Mouse (Mus musculus) heart, embryonic 12.5 days (tissue): ENCODE results near the gene Crtc3. TPM values are rescaled to one million over a fixed set of nuclear protein-coding genes. Genes with fewer than 3 reads are reported as not detected.
A peak's percentile ranks its signal among the peaks of the same experiment; 100 is the strongest.

Experiments
- ATAC-seq: fragments of 200-750 bp; cut with Nextera tagmentation; 2 replicates; pipeline ENCODE4 v1.8.0; 2017; ENCODE audit warnings: moderate TSS enrichment, moderate library complexity; ENCODE audit not compliant: insufficient number of reproducible peaks, low FRiP score
- H3K27ac ChIP-seq: fragments of 300-500 bp; sonication (generic); 2 replicates; pipeline ENCODE4 v1.5.1; 2016; ENCODE audit warnings: mild to moderate bottlenecking, moderate library complexity; ENCODE audit not compliant: poor library complexity, severe bottlenecking
- H3K27me3 ChIP-seq: fragments of 300-500 bp; sonication (generic); replicated peaks from 2 replicates; pipeline ENCODE4 v1.6.1; 2016; ENCODE audit warnings: mild to moderate bottlenecking, moderate library complexity
- H3K36me3 ChIP-seq: fragments of 300-500 bp; sonication (generic); 2 replicates; pipeline ENCODE4 v1.6.1; 2016; ENCODE audit warnings: mild to moderate bottlenecking, moderate library complexity
- H3K4me1 ChIP-seq: fragments of 300-500 bp; sonication (generic); replicated peaks from 2 replicates; pipeline ENCODE4 v1.6.1; 2016; ENCODE audit warnings: mild to moderate bottlenecking
- H3K4me2 ChIP-seq: fragments of 300-500 bp; sonication (generic); 2 replicates; pipeline ENCODE4 v1.6.1; 2016; ENCODE audit warnings: mild to moderate bottlenecking, moderate library complexity
- H3K4me3 ChIP-seq: fragments of 300-500 bp; sonication (generic); 2 replicates; pipeline ENCODE4 v1.5.1; 2016; ENCODE audit warnings: mild to moderate bottlenecking
- H3K9ac ChIP-seq: fragments of 300-500 bp; sonication (generic); 2 replicates; pipeline ENCODE4 v1.6.1; 2016; ENCODE audit warnings: mild to moderate bottlenecking, moderate library complexity
- H3K9me3 ChIP-seq: fragments of 300-500 bp; sonication (generic); replicated peaks from 2 replicates; pipeline ENCODE4 v1.6.1; 2016; ENCODE audit warnings: mild to moderate bottlenecking, moderate library complexity
- WGBS: fragments of 180-500 bp; shearing (Covaris S2); methylation state at CpG from one replicate; pipeline ENCODE4 v1.1.7; 2016; 5-methylcytosine and 5-hydroxymethylcytosine counted together
- polyA plus RNA-seq: library from polyadenylated mRNA; unstranded; fragments of >200 nt; fragmentation: Nextera tagmentation; extraction: Ambion mirVana; gene quantifications from 2 replicates; pipeline ENCODE4 v1.2.1, GENCODE M21; 2016

The Crtc3 gene
- polyA plus RNA-seq, 1 experiment from 2014 or later, result 16.9 TPM

GRCm38 (mm10) chr7:80629369-80629768, 59.3 kb downstream of the Crtc3 start:
- Histone ChIP-seq H3K4me3 (no peak overlapping the region), H3K9ac (no peak overlapping the region), H3K36me3 (peaks cover 8% of the 10 kb centered on the region; the same call in 1 of the 2 replicates), H3K27ac (peak overlapping the region; percentile 51; the same call in 1 of the 2 replicates), H3K27me3 (no peaks in the 10 kb centered on the region), H3K4me2 (no peak overlapping the region), H3K9me3 (no peaks in the 10 kb centered on the region), H3K4me1 (peaks cover 34% of the 10 kb centered on the region)
- 50% methylated on average over 12 of the region's 12 CpGs for whole genome bisulfite sequencing
- ATAC-seq, result no peak

DNA sequence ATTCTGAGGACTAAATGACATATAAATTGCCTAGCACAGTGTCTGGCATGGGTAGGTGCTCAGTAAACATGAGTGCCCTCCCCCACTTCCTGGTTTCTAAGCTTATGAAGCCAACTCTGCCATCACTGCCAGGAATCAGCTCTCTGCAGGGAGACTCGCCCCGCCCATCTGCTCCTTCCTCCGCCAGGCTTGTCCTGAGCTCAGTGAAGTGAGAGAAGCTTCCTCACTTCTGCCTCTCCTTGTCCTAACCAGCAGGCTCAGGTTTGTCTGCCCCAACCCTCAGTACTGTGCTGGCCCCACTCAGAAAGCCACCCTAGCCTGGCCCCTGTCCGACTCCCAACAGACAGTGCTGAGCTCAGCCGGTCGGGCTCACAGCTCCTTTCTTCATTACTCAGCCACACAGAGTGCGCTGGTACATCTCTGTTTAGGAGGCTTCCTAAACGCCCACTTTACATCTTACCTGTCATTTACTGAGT, 59.9 kb downstream of the Crtc3 start:
- H3K9ac ChIP-seq, result no peak overlapping the region
- H3K9me3 ChIP-seq, result no peaks in the 10 kb centered on the region
- ATAC-seq, result peak; percentile 51; the same call in 1 of the 2 replicates
- no peak overlapping the region for H3K4me3 ChIP-seq
- peaks cover 13% of the 10 kb centered on the region; the same call in 1 of the 2 replicates for H3K36me3 ChIP-seq
- H3K27ac ChIP-seq, result peak overlapping the region; percentile 51
- peaks cover 34% of the 10 kb centered on the region for H3K4me1 ChIP-seq
- H3K4me2 ChIP-seq, result peak overlapping the region; percentile 30; the same call in 1 of the 2 replicates
- no peaks in the 10 kb centered on the region for H3K27me3 ChIP-seq
- WGBS, result 29% methylated on average over 8 of the region's 8 CpGs

- no peak overlapping the region for H3K27ac ChIP-seq
- no peak overlapping the region for H3K4me3 ChIP-seq
- no peak overlapping the region for H3K4me2 ChIP-seq
- ATAC-seq, result no peak
- H3K27me3 ChIP-seq, result no peaks in the 10 kb centered on the region
- H3K4me1 ChIP-seq, result peaks cover 30% of the 10 kb centered on the region
- H3K9ac ChIP-seq, result no peak overlapping the region
- 72% methylated on average over 5 of the region's 5 CpGs for WGBS
- H3K36me3 ChIP-seq, result peaks cover 13% of the 10 kb centered on the region; the same call in 1 of the 2 replicates
- H3K9me3 ChIP-seq, result no peaks in the 10 kb centered on the region
These were observed 61.7 kb downstream of the Crtc3 start for GRCm38 (mm10) chr7:80626943-80627342.

- no peak for ATAC-seq
- H3K4me2 ChIP-seq, result no peak overlapping the region
- H3K27ac ChIP-seq, result no peak overlapping the region
- peaks cover 21% of the 10 kb centered on the region for H3K4me1 ChIP-seq
- 70% methylated on average over 7 of the region's 7 CpGs for WGBS
- H3K9me3 ChIP-seq, result no peaks in the 10 kb centered on the region
- H3K27me3 ChIP-seq, result no peaks in the 10 kb centered on the region
- peaks cover 22% of the 10 kb centered on the region for H3K36me3 ChIP-seq
- H3K9ac ChIP-seq, result no peak overlapping the region
- H3K4me3 ChIP-seq, result no peak overlapping the region
These were observed 62.8 kb downstream of the Crtc3 start for GRCm38 (mm10) chr7:80625841-80626240.

DNA sequence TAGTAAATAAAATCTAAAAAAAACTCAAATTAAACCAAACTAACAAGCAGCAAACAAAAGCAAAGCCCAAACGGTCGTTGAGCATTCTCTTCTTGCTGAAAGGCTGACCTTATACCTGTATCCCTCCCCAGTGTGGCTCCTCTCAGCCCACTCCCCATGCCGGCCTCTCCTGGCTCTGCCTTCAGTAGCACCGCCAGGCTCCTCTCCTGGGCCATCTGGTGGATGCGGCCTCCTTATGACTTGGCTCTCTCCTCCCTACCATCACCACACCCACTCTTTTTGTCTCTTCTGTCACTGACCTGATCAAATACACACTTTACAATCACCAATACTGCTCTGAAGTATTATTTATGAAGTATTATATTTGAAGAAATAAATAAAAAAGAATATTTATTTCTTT, 65.4 kb downstream of the Crtc3 start:
- Histone ChIP-seq H3K4me2 (no peak overlapping the region), H3K4me1 (peaks cover 4% of the 10 kb centered on the region), H3K27me3 (no peaks in the 10 kb centered on the region), H3K9me3 (no peaks in the 10 kb centered on the region), H3K27ac (no peak overlapping the region), H3K36me3 (peaks cover 30% of the 10 kb centered on the region), H3K9ac (no peak overlapping the region), H3K4me3 (no peak overlapping the region)
- WGBS, result 83% methylated on average over 5 of the region's 5 CpGs
- ATAC-seq, result no peak

GRCm38 (mm10) chr7:80616096-80616495, 72.6 kb downstream of the Crtc3 start:
- ATAC-seq, result no peak
- H3K27ac ChIP-seq, result no peak overlapping the region
- H3K9ac ChIP-seq, result no peak overlapping the region
- peaks cover 20% of the 10 kb centered on the region for H3K4me1 ChIP-seq
- 74% methylated on average over 9 of the region's 9 CpGs for WGBS
- no peaks in the 10 kb centered on the region for H3K9me3 ChIP-seq
- H3K4me3 ChIP-seq, result no peak overlapping the region
- H3K27me3 ChIP-seq, result no peaks in the 10 kb centered on the region
- H3K4me2 ChIP-seq, result no peak overlapping the region
- peaks cover 25% of the 10 kb centered on the region for H3K36me3 ChIP-seq

DNA sequence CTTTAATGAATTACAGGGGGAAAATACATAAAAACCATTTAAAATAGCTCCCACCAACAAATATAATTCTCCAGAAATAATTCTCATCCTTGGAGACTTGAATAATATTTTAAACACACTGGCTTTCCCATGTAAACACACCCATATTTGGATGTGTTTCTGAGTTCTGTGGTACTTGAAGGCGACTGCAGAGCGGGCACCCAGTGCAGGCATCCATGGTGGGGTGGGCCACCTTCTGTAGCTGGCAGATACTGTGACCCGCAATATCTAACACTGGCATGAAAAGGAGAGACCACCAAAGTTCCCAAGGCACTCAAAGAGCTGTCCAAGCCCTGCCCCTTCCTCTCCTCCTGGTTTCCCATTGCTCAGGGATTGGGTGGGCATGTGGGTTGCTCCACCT, 74.6 kb downstream of the Crtc3 start:
- H3K27me3 ChIP-seq, result no peaks in the 10 kb centered on the region
- WGBS, result 86% methylated on average over 3 of the region's 3 CpGs
- no peak for ATAC-seq
- no peak overlapping the region for H3K27ac ChIP-seq
- H3K9ac ChIP-seq, result no peak overlapping the region
- peaks cover 20% of the 10 kb centered on the region for H3K4me1 ChIP-seq
- H3K36me3 ChIP-seq, result peaks cover 20% of the 10 kb centered on the region
- H3K4me2 ChIP-seq, result no peak overlapping the region
- H3K4me3 ChIP-seq, result no peak overlapping the region
- no peaks in the 10 kb centered on the region for H3K9me3 ChIP-seq

- H3K9me3 ChIP-seq, result no peaks in the 10 kb centered on the region
- H3K9ac ChIP-seq, result no peak overlapping the region
- peaks cover 33% of the 10 kb centered on the region for H3K36me3 ChIP-seq
- peaks cover 20% of the 10 kb centered on the region for H3K4me1 ChIP-seq
- ATAC-seq, result no peak
- H3K4me2 ChIP-seq, result no peak overlapping the region
- no peaks in the 10 kb centered on the region for H3K27me3 ChIP-seq
- H3K4me3 ChIP-seq, result no peak overlapping the region
- H3K27ac ChIP-seq, result peak overlapping the region; percentile 45
- 47% methylated on average over 11 of the region's 11 CpGs for WGBS
These were observed 76.4 kb downstream of the Crtc3 start for GRCm38 (mm10) chr7:80612191-80612787.

DNA sequence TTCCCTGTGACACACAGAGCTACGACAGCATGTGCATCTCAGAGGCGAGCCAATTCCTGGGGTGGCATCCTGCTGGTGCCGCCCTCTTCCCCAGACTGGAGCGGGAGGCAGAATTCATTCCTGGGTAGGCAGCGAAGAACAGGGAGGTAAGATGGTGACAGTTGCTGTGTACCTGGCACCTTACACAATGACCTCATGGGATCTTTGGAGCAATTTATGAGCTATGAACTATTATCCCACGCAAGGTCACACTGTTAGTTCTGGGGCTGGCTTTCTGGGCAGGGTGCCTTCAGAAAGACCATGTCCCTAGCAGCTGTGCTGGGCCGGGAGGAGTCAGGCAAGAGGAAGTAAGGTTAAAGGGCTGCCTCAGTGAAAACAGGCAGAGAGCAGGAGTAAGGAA, 77.0 kb downstream of the Crtc3 start:
- Histone ChIP-seq H3K9ac (no peak overlapping the region), H3K4me3 (no peak overlapping the region), H3K4me2 (no peak overlapping the region), H3K36me3 (peaks cover 33% of the 10 kb centered on the region), H3K9me3 (no peaks in the 10 kb centered on the region), H3K27ac (peak overlapping the region; percentile 45), H3K4me1 (peaks cover 20% of the 10 kb centered on the region), H3K27me3 (no peaks in the 10 kb centered on the region)
- 78% methylated on average over 7 of the region's 7 CpGs for WGBS
- ATAC-seq, result no peak

DNA sequence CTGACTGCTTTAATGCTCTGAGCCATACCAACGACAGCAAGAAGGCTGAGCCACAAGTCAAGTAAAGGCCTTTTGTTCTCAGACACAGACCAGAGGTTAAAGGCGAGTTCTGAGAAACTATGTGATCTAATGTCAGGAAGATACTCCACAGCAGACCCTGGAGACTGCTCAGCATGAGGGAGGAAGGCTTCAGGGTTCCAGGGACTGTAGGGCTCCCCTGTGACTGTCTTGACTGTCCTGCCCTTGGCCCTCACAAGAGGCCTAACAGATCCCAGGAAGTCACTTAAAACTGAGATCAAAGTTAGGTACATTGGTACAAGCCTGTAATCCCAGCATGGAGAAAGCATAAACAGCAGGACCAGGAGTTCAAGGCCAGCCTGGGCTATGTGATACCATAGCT, 81.2 kb downstream of the Crtc3 start:
- WGBS, result 64% methylated on average over 2 of the region's 2 CpGs
- H3K9ac ChIP-seq, result no peak overlapping the region
- ATAC-seq, result no peak
- H3K27ac ChIP-seq, result no peak overlapping the region
- H3K36me3 ChIP-seq, result peaks cover 36% of the 10 kb centered on the region
- 0 out of 2 replicates have a peak, but pooled peaks cover 5% of the 10 kb centered on the region for H3K27me3 ChIP-seq
- H3K4me3 ChIP-seq, result no peak overlapping the region
- H3K9me3 ChIP-seq, result no peaks in the 10 kb centered on the region
- peaks cover 29% of the 10 kb centered on the region for H3K4me1 ChIP-seq
- H3K4me2 ChIP-seq, result no peak overlapping the region

GRCm38 (mm10) chr7:80606435-80606834, 82.2 kb downstream of the Crtc3 start:
- no peaks in the 10 kb centered on the region for H3K9me3 ChIP-seq
- no peak overlapping the region for H3K27ac ChIP-seq
- H3K4me2 ChIP-seq, result no peak overlapping the region
- no peak overlapping the region for H3K9ac ChIP-seq
- H3K4me1 ChIP-seq, result peaks cover 24% of the 10 kb centered on the region
- WGBS, result 83% methylated on average over 4 of the region's 4 CpGs
- no peak for ATAC-seq
- H3K4me3 ChIP-seq, result no peak overlapping the region
- H3K36me3 ChIP-seq, result peaks cover 39% of the 10 kb centered on the region
- H3K27me3 ChIP-seq, result 0 out of 2 replicates have a peak, but pooled peaks cover 5% of the 10 kb centered on the region

DNA sequence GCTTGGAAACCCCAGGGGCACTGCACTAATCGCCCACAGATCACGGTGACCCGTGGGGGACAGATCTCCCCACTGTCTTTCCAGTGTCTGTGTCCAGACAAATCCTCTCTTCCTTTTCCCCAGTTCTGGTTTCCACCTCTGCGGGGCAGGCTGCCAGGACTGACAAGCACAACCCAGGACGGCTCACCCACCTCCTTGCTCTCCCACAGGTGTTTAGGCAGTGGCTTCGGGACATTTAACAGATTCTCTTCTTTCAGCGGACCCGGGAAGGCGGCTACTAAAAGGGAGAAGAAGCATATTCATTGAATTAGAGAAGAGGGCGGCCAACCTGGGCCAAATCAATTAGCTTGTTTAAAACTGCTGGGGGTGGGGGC, 83.1 kb downstream of the Crtc3 start:
- Histone ChIP-seq H3K36me3 (peaks cover 48% of the 10 kb centered on the region), H3K9me3 (no peaks in the 10 kb centered on the region), H3K4me2 (no peak overlapping the region), H3K4me1 (peaks cover 24% of the 10 kb centered on the region), H3K27me3 (0 out of 2 replicates have a peak, but pooled peaks cover 5% of the 10 kb centered on the region), H3K4me3 (no peak overlapping the region), H3K27ac (no peak overlapping the region), H3K9ac (no peak overlapping the region)
- ATAC-seq, result no peak
- 33% methylated on average over 10 of the region's 10 CpGs for WGBS
